Mouse (Mus musculus): ENCODE data around the gene Pmis2. TPM values are rescaled to one million over a fixed set of nuclear protein-coding genes. Genes with fewer than 3 reads are reported as not detected.

Gene Pmis2
- not detected for total RNA-seq (2023)

GRCm38 (mm10) chr7:30671480-30671879, at the start of gene Pmis2:
Gene Pmis2, minus strand, starts transcription at chr7:30671605.

DNA sequence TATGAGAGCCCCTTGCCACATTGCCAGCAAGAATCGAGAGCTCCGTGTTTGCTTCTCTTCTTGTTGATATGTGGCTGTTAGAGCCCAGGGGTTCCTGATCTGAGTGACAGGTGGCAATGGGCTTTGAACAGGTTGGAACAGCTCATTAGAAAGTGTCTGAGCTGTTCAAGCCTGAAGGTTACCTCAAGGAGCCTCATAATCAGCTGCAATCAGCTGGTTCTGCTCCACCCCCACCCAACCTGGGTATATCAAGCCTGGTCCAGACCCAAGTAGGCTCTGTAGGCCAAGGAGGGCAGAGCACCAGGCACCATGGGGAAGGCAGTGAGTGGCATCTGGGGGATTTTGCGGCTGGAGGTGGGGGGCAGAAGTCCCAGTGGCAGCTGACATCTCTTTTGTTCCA, 40.5 kb upstream of the Pmis2 start, which contains the start of gene Atp4a:
Gene Atp4a (plus strand): TSS at position 268 of the 400 bp plus-strand sequence.

GRCm38 (mm10) chr7:30698589-30698988, 27.2 kb upstream of the Pmis2 start, which contains the start of gene 2200002J24Rik:
Gene 2200002J24Rik, plus strand, starts transcription at chr7:30698926.

DNA sequence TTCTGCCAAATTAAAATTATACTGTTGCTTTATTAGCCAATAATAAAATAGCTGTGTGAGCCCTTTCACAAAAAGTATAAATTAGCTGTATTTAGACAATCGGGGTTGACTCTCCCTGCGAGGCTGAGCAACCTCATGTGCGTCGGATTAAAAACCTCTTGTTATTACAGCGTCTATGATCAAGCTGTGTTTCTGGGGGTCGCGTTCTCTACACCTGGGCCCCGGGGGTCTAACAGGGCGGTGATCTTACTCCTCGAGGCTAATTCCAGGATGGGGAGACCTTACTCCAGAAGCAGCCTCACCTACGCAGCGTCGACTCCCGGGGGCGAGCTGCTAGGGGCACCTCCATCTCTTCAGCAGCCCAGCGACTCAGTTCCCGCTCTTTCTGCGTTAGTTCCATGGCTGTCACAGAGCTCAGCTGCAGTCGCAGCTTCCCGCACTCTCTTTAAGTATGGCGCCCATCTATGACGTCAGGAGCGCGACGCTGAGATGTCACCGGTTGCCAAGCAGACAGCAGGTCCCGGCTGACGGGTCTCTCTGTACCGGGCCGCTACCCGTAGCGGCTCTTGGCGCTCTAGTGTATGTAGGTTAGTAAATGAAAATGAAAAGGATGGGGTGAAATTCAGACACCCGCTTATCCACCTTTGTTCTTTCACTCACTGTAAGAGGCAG, 6.7 kb downstream of the Pmis2 start, which contains the start of gene Haus5:
Gene Haus5 (minus strand): TSS at position 466 of the 672 bp plus-strand sequence.

GRCm38 (mm10) chr7:30649591-30650540, 21.5 kb downstream of the Pmis2 start, which contains the start of gene Rbm42:
Gene Rbm42, minus strand, starts transcription at chr7:30650317.

GRCm38 (mm10) chr7:30635752-30636151, 35.7 kb downstream of the Pmis2 start, which contains the start of gene Etv2:
Gene Etv2, minus strand, starts transcription at chr7:30635852.

GRCm38 (mm10) chr7:30625530-30626384, 45.6 kb downstream of the Pmis2 start, which contains the start of gene Cox6b1:
Gene Cox6b1, minus strand, starts transcription at chr7:30626151.

Other genes starting within 250 kb of the Pmis2 start
- gene Nfkbid, start 249.9 kb downstream of the Pmis2 start, total RNA-seq (2023): 100 to 1,000 TPM; 116 to 140 TPM
- 1 to 10 TPM in 1 of 2 experiments, under 1 TPM in 1; 0.81 to 1.6 TPM for gene Aplp1, start 226.1 kb downstream of the Pmis2 start, total RNA-seq (2023)
- not detected for gene Kirrel2, start 213.9 kb downstream of the Pmis2 start, total RNA-seq (2023)
- gene Nphs1, start 213.3 kb downstream of the Pmis2 start, total RNA-seq (2023): not detected
- gene Prodh2, start 178.0 kb downstream of the Pmis2 start, total RNA-seq (2023): not detected
- 1 to 10 TPM; 1.3 to 2.7 TPM for gene Arhgap33, start 136.5 kb downstream of the Pmis2 start, total RNA-seq (2023)
- gene Hspb6, start 119.4 kb downstream of the Pmis2 start, total RNA-seq (2023): 1 to 10 TPM; 2.1 to 3.2 TPM
- gene Proser3, start 119.3 kb downstream of the Pmis2 start, total RNA-seq (2023): 10 to 100 TPM in 1 of 2 experiments, 1 to 10 TPM in 1; 5.3 to 10.2 TPM
- gene Lin37, start 111.8 kb downstream of the Pmis2 start, total RNA-seq (2023): 10 to 100 TPM; 31.9 to 38.0 TPM
- gene U2af1l4, start 108.3 kb downstream of the Pmis2 start, total RNA-seq (2023): 10 to 100 TPM; 66.5 to 69.1 TPM
- 1 to 10 TPM; 7.5 to 7.7 TPM for gene Gm49396, start 108.3 kb downstream of the Pmis2 start, total RNA-seq (2023)
- 100 to 1,000 TPM; 138 to 143 TPM for gene Psenen, start 108.0 kb downstream of the Pmis2 start, total RNA-seq (2023)
- 1 to 10 TPM; 2.0 to 5.9 TPM for gene Igflr1, start 106.2 kb downstream of the Pmis2 start, total RNA-seq (2023)
- gene Kmt2b, start 82.9 kb downstream of the Pmis2 start, total RNA-seq (2023): 10 to 100 TPM; 68.9 to 78.9 TPM
- gene Zbtb32, start 72.7 kb downstream of the Pmis2 start, total RNA-seq (2023): 1 to 10 TPM in 1 of 2 experiments, under 1 TPM in 1; 0.66 to 3.2 TPM
- not detected for gene Upk1a, start 58.8 kb downstream of the Pmis2 start, total RNA-seq (2023)
- 100 to 1,000 TPM; 279 to 306 TPM for gene Cox6b1, start 45.5 kb downstream of the Pmis2 start, total RNA-seq (2023)
- not detected for gene Etv2, start 35.8 kb downstream of the Pmis2 start, total RNA-seq (2023)
- 100 to 1,000 TPM in 1 of 2 experiments, 10 to 100 TPM in 1; 92.9 to 103 TPM for gene Rbm42, start 21.3 kb downstream of the Pmis2 start, total RNA-seq (2023)
- 10 to 100 TPM in 1 of 2 experiments, 1 to 10 TPM in 1; 9.9 to 12.1 TPM for gene Haus5, start 6.6 kb downstream of the Pmis2 start, total RNA-seq (2023)
- not detected for gene 2200002J24Rik, start 27.3 kb upstream of the Pmis2 start, total RNA-seq (2023)
- gene Atp4a, start 40.6 kb upstream of the Pmis2 start, total RNA-seq (2023): not detected
- 10 to 100 TPM; 51.6 to 63.4 TPM for gene Tmem147, start 57.9 kb upstream of the Pmis2 start, total RNA-seq (2023)
- not detected for gene Gapdhs, start 72.1 kb upstream of the Pmis2 start, total RNA-seq (2023)
- gene Sbsn, start 79.9 kb upstream of the Pmis2 start, total RNA-seq (2023): 1 to 10 TPM; 2.8 to 3.8 TPM
- 1 to 10 TPM in 1 of 2 experiments, not detected in 1; 1.3 TPM for gene Dmkn, start 92.2 kb upstream of the Pmis2 start, total RNA-seq (2023)
- not detected for gene Krtdap, start 116.3 kb upstream of the Pmis2 start, total RNA-seq (2023)
- gene Ffar2, start 152.2 kb upstream of the Pmis2 start, total RNA-seq (2023): 1 to 10 TPM; 1.8 to 2.3 TPM
- gene Ffar3, start 184.6 kb upstream of the Pmis2 start, total RNA-seq (2023): not detected
- under 1 TPM; 0.12 to 0.18 TPM for gene Ffar1, start 190.0 kb upstream of the Pmis2 start, total RNA-seq (2023)
- 10 to 100 TPM; 14.0 to 15.4 TPM for gene Cd22, start 208.7 kb upstream of the Pmis2 start, total RNA-seq (2023)
- 1 to 10 TPM; 3.3 to 3.8 TPM for gene Mag, start 243.3 kb upstream of the Pmis2 start, total RNA-seq (2023)

Data from monocyte, adult 59 days (primary cell).